Mouse (Mus musculus): ENCODE measurements around the gene Lpcat4. TPM values are rescaled to one million over a fixed set of nuclear protein-coding genes. Genes with fewer than 3 reads are reported as not detected.

The Lpcat4 gene
- 22.8 and 23.8 TPM in 2 replicates for polyA plus RNA-seq (2015; fragmentation: Nextera tagmentation; extraction: Ambion mirVana)

GRCm38 (mm10) chr2:112239212-112239934 is at the start of gene Lpcat4:
TSS of gene Lpcat4 (plus strand) at chr2:112239468.
- Histone ChIP-seq H3K9ac (peak within 1 kb of the TSS; percentile 72), H3K27ac (peak within 1 kb of the TSS; percentile 95), H3K9me3 (no peaks in the 10 kb centered on the region), H3K27me3 (replicated peaks) (no peaks in the 10 kb centered on the region), H3K4me3 (replicated peaks) (peak within 1 kb of the TSS; percentile 92), H3K4me1 (replicated peaks) (peaks cover 13% of the 10 kb centered on the region), H3K4me2 (replicated peaks) (peak within 1 kb of the TSS; percentile 96), H3K36me3 (no peaks in the 10 kb centered on the region)
- peak; percentile 90 for ATAC-seq
- WGBS: under 1% methylated on average over 67 of the region's 94 CpGs

GRCm38 (mm10) chr2:112196859-112197258 is 42.4 kb upstream of the Lpcat4 start:
- Histone ChIP-seq H3K36me3 (no peaks in the 10 kb centered on the region), H3K9me3 (no peaks in the 10 kb centered on the region), H3K4me3 (replicated peaks) (no peak overlapping the region), H3K4me2 (replicated peaks) (no peak overlapping the region), H3K4me1 (replicated peaks) (no peaks in the 10 kb centered on the region), H3K27me3 (replicated peaks) (no peaks in the 10 kb centered on the region), H3K9ac (no peak overlapping the region), H3K27ac (no peak overlapping the region)
- no peak for ATAC-seq
- WGBS: 0% methylated on average over 2 of the region's 2 CpGs

GRCm38 (mm10) chr2:112203056-112203455 is 36.2 kb upstream of the Lpcat4 start:
- Histone ChIP-seq H3K4me3 (replicated peaks) (no peak overlapping the region), H3K4me2 (replicated peaks) (no peak overlapping the region), H3K4me1 (replicated peaks) (no peaks in the 10 kb centered on the region), H3K36me3 (no peaks in the 10 kb centered on the region), H3K9me3 (no peaks in the 10 kb centered on the region), H3K27me3 (replicated peaks) (no peaks in the 10 kb centered on the region), H3K27ac (no peak overlapping the region), H3K9ac (no peak overlapping the region)
- ATAC-seq: no peak
- WGBS: 53% methylated on average over 6 of the region's 6 CpGs

GRCm38 (mm10) chr2:112210142-112210541 is 29.1 kb upstream of the Lpcat4 start:
- no peak for ATAC-seq

GRCm38 (mm10) chr2:112210699-112211098 is 28.6 kb upstream of the Lpcat4 start:
- no peak overlapping the region for H3K9ac ChIP-seq
- H3K27ac ChIP-seq: no peak overlapping the region
- H3K4me1 ChIP-seq (replicated peaks): no peaks in the 10 kb centered on the region
- no peaks in the 10 kb centered on the region for H3K9me3 ChIP-seq
- H3K4me2 ChIP-seq (replicated peaks): no peak overlapping the region
- no peaks in the 10 kb centered on the region for H3K27me3 ChIP-seq (replicated peaks)
- 91% methylated on average over 2 of the region's 2 CpGs for WGBS
- no peak overlapping the region for H3K4me3 ChIP-seq (replicated peaks)
- ATAC-seq: no peak
- H3K36me3 ChIP-seq: no peaks in the 10 kb centered on the region

More at GRCm38 (mm10) chr2:112210142-112210541, 29.1 kb upstream of the Lpcat4 start:
- 74% methylated on average over 6 of the region's 6 CpGs for WGBS
- no peaks in the 10 kb centered on the region for H3K36me3 ChIP-seq
- no peak overlapping the region for H3K9ac ChIP-seq
- H3K27me3 ChIP-seq (replicated peaks): no peaks in the 10 kb centered on the region
- no peak overlapping the region for H3K4me3 ChIP-seq (replicated peaks)
- H3K4me1 ChIP-seq (replicated peaks): no peaks in the 10 kb centered on the region
- H3K27ac ChIP-seq: no peak overlapping the region
- no peaks in the 10 kb centered on the region for H3K9me3 ChIP-seq
- no peak overlapping the region for H3K4me2 ChIP-seq (replicated peaks)

- Histone ChIP-seq H3K36me3 (no peaks in the 10 kb centered on the region), H3K4me2 (replicated peaks) (no peak overlapping the region), H3K4me1 (replicated peaks) (no peaks in the 10 kb centered on the region), H3K9ac (no peak overlapping the region), H3K27ac (no peak overlapping the region), H3K9me3 (no peaks in the 10 kb centered on the region), H3K27me3 (replicated peaks) (no peaks in the 10 kb centered on the region), H3K4me3 (replicated peaks) (no peak overlapping the region)
- WGBS: 3% methylated on average over 1 of the region's 1 CpGs
- no peak for ATAC-seq
Measured at GRCm38 (mm10) chr2:112215977-112216376, 23.3 kb upstream of the Lpcat4 start.

- H3K27ac ChIP-seq: no peak overlapping the region
- no peak overlapping the region for H3K4me3 ChIP-seq (replicated peaks)
- 63% methylated on average over 6 of the region's 6 CpGs for WGBS
- no peaks in the 10 kb centered on the region for H3K4me1 ChIP-seq (replicated peaks)
- no peaks in the 10 kb centered on the region for H3K9me3 ChIP-seq
- H3K9ac ChIP-seq: no peak overlapping the region
- H3K36me3 ChIP-seq: no peaks in the 10 kb centered on the region
- no peak for ATAC-seq
- H3K27me3 ChIP-seq (replicated peaks): no peaks in the 10 kb centered on the region
- H3K4me2 ChIP-seq (replicated peaks): no peak overlapping the region
Measured at GRCm38 (mm10) chr2:112217614-112218013, 21.7 kb upstream of the Lpcat4 start.

- Histone ChIP-seq H3K4me2 (replicated peaks) (no peak overlapping the region), H3K9ac (no peak overlapping the region), H3K27ac (no peak overlapping the region), H3K27me3 (replicated peaks) (no peaks in the 10 kb centered on the region), H3K4me1 (replicated peaks) (no peaks in the 10 kb centered on the region), H3K36me3 (no peaks in the 10 kb centered on the region), H3K4me3 (replicated peaks) (no peak overlapping the region), H3K9me3 (no peaks in the 10 kb centered on the region)
- 71% methylated on average over 5 of the region's 5 CpGs for WGBS
- no peak for ATAC-seq
Measured at GRCm38 (mm10) chr2:112220880-112221279, 18.4 kb upstream of the Lpcat4 start.

- no peak for ATAC-seq
- no peaks in the 10 kb centered on the region for H3K9me3 ChIP-seq
- no peak overlapping the region for H3K27ac ChIP-seq
- no peak overlapping the region for H3K4me3 ChIP-seq (replicated peaks)
- H3K4me2 ChIP-seq (replicated peaks): no peak overlapping the region
- no peak overlapping the region for H3K9ac ChIP-seq
- WGBS: 65% methylated on average over 5 of the region's 5 CpGs
- H3K4me1 ChIP-seq (replicated peaks): no peaks in the 10 kb centered on the region
- no peaks in the 10 kb centered on the region for H3K36me3 ChIP-seq
- H3K27me3 ChIP-seq (replicated peaks): no peaks in the 10 kb centered on the region
Measured at GRCm38 (mm10) chr2:112222607-112223006, 16.7 kb upstream of the Lpcat4 start.

GRCm38 (mm10) chr2:112224356-112224755 is 14.9 kb upstream of the Lpcat4 start:
- Histone ChIP-seq H3K9me3 (no peaks in the 10 kb centered on the region), H3K4me3 (replicated peaks) (no peak overlapping the region), H3K9ac (no peak overlapping the region), H3K27me3 (replicated peaks) (no peaks in the 10 kb centered on the region), H3K4me1 (replicated peaks) (no peaks in the 10 kb centered on the region), H3K36me3 (no peaks in the 10 kb centered on the region), H3K4me2 (replicated peaks) (no peak overlapping the region), H3K27ac (no peak overlapping the region)
- no peak for ATAC-seq
- 56% methylated on average over 4 of the region's 4 CpGs for WGBS

- Histone ChIP-seq H3K36me3 (no peaks in the 10 kb centered on the region), H3K9ac (no peak overlapping the region), H3K4me2 (replicated peaks) (no peak overlapping the region), H3K9me3 (no peaks in the 10 kb centered on the region), H3K4me1 (replicated peaks) (no peaks in the 10 kb centered on the region), H3K4me3 (replicated peaks) (no peak overlapping the region), H3K27me3 (replicated peaks) (no peaks in the 10 kb centered on the region), H3K27ac (no peak overlapping the region)
- no peak for ATAC-seq
- 73% methylated on average over 1 of the region's 1 CpGs for WGBS
Measured at GRCm38 (mm10) chr2:112232623-112233022, 6.6 kb upstream of the Lpcat4 start.

GRCm38 (mm10) chr2:112236620-112237019 is 2.6 kb upstream of the Lpcat4 start:
- H3K36me3 ChIP-seq: no peaks in the 10 kb centered on the region
- H3K9me3 ChIP-seq: no peaks in the 10 kb centered on the region
- no peak overlapping the region for H3K4me3 ChIP-seq (replicated peaks)
- H3K27me3 ChIP-seq (replicated peaks): no peaks in the 10 kb centered on the region
- H3K4me1 ChIP-seq (replicated peaks): peaks cover 13% of the 10 kb centered on the region
- H3K4me2 ChIP-seq (replicated peaks): no peak overlapping the region
- ATAC-seq: no peak
- no peak overlapping the region for H3K27ac ChIP-seq
- 69% methylated on average over 2 of the region's 2 CpGs for WGBS
- H3K9ac ChIP-seq: no peak overlapping the region

- H3K4me1 ChIP-seq (replicated peaks): peaks cover 13% of the 10 kb centered on the region
- no peak overlapping the region for H3K27ac ChIP-seq
- no peak overlapping the region for H3K4me3 ChIP-seq (replicated peaks)
- no peaks in the 10 kb centered on the region for H3K36me3 ChIP-seq
- no peaks in the 10 kb centered on the region for H3K9me3 ChIP-seq
- ATAC-seq: no peak
- WGBS: 8% methylated on average over 4 of the region's 4 CpGs
- no peak overlapping the region for H3K9ac ChIP-seq
- H3K27me3 ChIP-seq (replicated peaks): no peaks in the 10 kb centered on the region
- H3K4me2 ChIP-seq (replicated peaks): 0 out of 2 replicates have a peak overlapping the region, but pooled peaks have one; percentile 96
Measured at GRCm38 (mm10) chr2:112238006-112238405, 1.3 kb upstream of the Lpcat4 start.

Measured in intestine, embryonic 15.5 days (tissue).